Mouse (Mus musculus) MEL (cell line): ENCODE measurements around the gene Tomm7.

ENCODE experiments used
- CTCF ChIP-seq, 3 experiments: IDR thresholded peaks in 2 of 3; conservative IDR thresholded peaks in 1 of 3; 2 replicates each; pipeline ENCODE4 v1.5.1; 2011 to 2012; ENCODE audit warnings: low read length in 3 of 3, low read depth in 2 of 3, mild to moderate bottlenecking in 2 of 3, improper control_type of control experiment in 1 of 3, inconsistent platforms in 1 of 3, mixed read lengths in 1 of 3, moderate library complexity in 1 of 3; ENCODE audit not compliant: control insufficient read depth in 1 of 3, insufficient read depth in 1 of 3, poor library complexity in 1 of 3, severe bottlenecking in 1 of 3
- JUND ChIP-seq: IDR thresholded peaks from 2 replicates; pipeline ENCODE4 v1.6.1; 2011; ENCODE audit warnings: low read depth, mild to moderate bottlenecking, improper control_type of control experiment, low read length
- MYB ChIP-seq: IDR thresholded peaks from 2 replicates; pipeline ENCODE4 v1.6.1; 2011; ENCODE audit warnings: mild to moderate bottlenecking, low read depth, low read length, improper control_type of control experiment
- NELFE ChIP-seq: IDR thresholded peaks from 2 replicates; pipeline ENCODE4 v1.6.1; 2011; ENCODE audit warnings: low read depth, low read length, improper control_type of control experiment
- RAD21 ChIP-seq: IDR thresholded peaks from 2 replicates; pipeline ENCODE4 v1.6.1; 2011; ENCODE audit warnings: mild to moderate bottlenecking, low read depth, low read length, improper control_type of control experiment
- TAL1 ChIP-seq: IDR thresholded peaks from 2 replicates; pipeline ENCODE4 v1.6.1; 2012; ENCODE audit warnings: mild to moderate bottlenecking, inconsistent platforms, low read length, moderate library complexity, mixed read lengths
- TCF12 ChIP-seq: IDR thresholded peaks from 2 replicates; pipeline ENCODE4 v1.6.1; 2014; ENCODE audit warnings: low read depth, mild to moderate bottlenecking, inconsistent platforms, low read length, improper control_type of control experiment, moderate library complexity
- ZC3H11A ChIP-seq: IDR thresholded peaks from 2 replicates; pipeline ENCODE4 v1.6.1; 2012; ENCODE audit warnings: low read depth, mild to moderate bottlenecking, inconsistent platforms, low read length, improper control_type of control experiment

- TF ChIP-seq TAL1 (no peak), JUND (no peak), MYB (no peak), CTCF (IDR thresholded peaks at IDR 0.05 in 2 of 3, conservative IDR thresholded peaks at IDR 0.05 in 1 of 3; ENCODE audit: control insufficient read depth in 1 of 3, insufficient read depth in 1 of 3, low read depth in 2 of 3, low read length in 3 of 3, poor library complexity in 1 of 3, severe bottlenecking in 1 of 3) (no peak), ZC3H11A (no peak), NELFE (no peak), TCF12 (no peak), RAD21 (no peak)
These were observed 28.6 kb upstream of the Tomm7 start for GRCm38 (mm10) chr5:23872586-23872985.
